12 mouse cellular contexts compared by ENCODE assay signal in genomic region chr3:30498202-30498828, GRCm38 (mm10). TPM values are rescaled to one million over a fixed set of nuclear protein-coding genes. Genes with fewer than 3 reads are reported as not detected.
DNase-seq lines count a peak whose midpoint lies in the region; ATAC-seq and TF ChIP-seq lines count a peak whose summit lies in the region.
"Had no signal": no experiment of that assay in that cellular context is flagged by ENCODE, and none has a peak within 500 bp of the region (broad histone marks: within the 10 kb centered on the region; RNA-seq: fewer than 3 reads in every experiment).

No protein-coding gene starts in this region.

- TF ChIP-seq POLR2A in lung, adult 2 months (IDR thresholded peaks at IDR 0.05; ENCODE audit: borderline replicate concordance, extremely low read depth, low read depth, low read length): no peak

- H3K4me1 ChIP-seq in forebrain, embryonic 10.5 days: peaks cover 19% of the 10 kb centered on the region
- H3K4me1 ChIP-seq in forebrain, embryonic 15.5 days: no peaks in the 10 kb centered on the region
- peaks cover 5% of the 10 kb centered on the region; the same call in 1 of the 2 replicates for H3K4me1 ChIP-seq in lung, adult 2 months (ENCODE audit: control insufficient read depth, insufficient read depth, low read length)
- no peaks in the 10 kb centered on the region for H3K4me1 ChIP-seq in intestine, embryonic 15.5 days (replicated peaks)
- peaks cover 4% of the 10 kb centered on the region for H3K4me1 ChIP-seq in stomach, embryonic 14.5 days (ENCODE audit: control insufficient read depth, insufficient read depth, low read length)
- H3K4me1 ChIP-seq: megakaryocyte, embryonic 14.5 days had no signal

- ATAC-seq in forebrain, embryonic 15.5 days (replicated peaks): no peak
- peak; percentile 76 for ATAC-seq in intestine, embryonic 15.5 days
- ATAC-seq in stomach, embryonic 14.5 days (ENCODE audit: insufficient number of reproducible peaks, insufficient read depth, low FRiP score, low read depth): no peak

- no peak for TF ChIP-seq CTCF in lung, adult 2 months (IDR thresholded peaks at IDR 0.05; ENCODE audit: insufficient read depth, low read length)

- peaks cover 15% of the 10 kb centered on the region; the same call in 1 of the 2 replicates for H3K36me3 ChIP-seq in forebrain, embryonic 10.5 days (replicated peaks)
- H3K36me3 ChIP-seq in forebrain, embryonic 15.5 days: no peaks in the 10 kb centered on the region
- H3K36me3 ChIP-seq in intestine, embryonic 15.5 days: no peaks in the 10 kb centered on the region
- no peaks in the 10 kb centered on the region for H3K36me3 ChIP-seq in stomach, embryonic 14.5 days (ENCODE audit: control insufficient read depth, insufficient read depth, low read length)
- H3K36me3 ChIP-seq: G1E had no signal

- WGBS in forebrain, embryonic 10.5 days: 18% methylated on average over 9 of the region's 9 CpGs
- WGBS in forebrain, embryonic 15.5 days: 28% methylated on average over 9 of the region's 9 CpGs
- WGBS in lung, adult 2 months: 28% methylated on average over 9 of the region's 9 CpGs
- 28% methylated on average over 9 of the region's 9 CpGs for WGBS in intestine, embryonic 15.5 days
- WGBS in stomach, embryonic 14.5 days: 24% methylated on average over 9 of the region's 9 CpGs

- H3K9me3 ChIP-seq in forebrain, embryonic 10.5 days: peaks cover 8% of the 10 kb centered on the region; the same call in 1 of the 2 replicates
- H3K9me3 ChIP-seq in forebrain, embryonic 15.5 days: peaks cover 4% of the 10 kb centered on the region; the same call in 1 of the 2 replicates
- H3K9me3 ChIP-seq in intestine, embryonic 15.5 days: no peaks in the 10 kb centered on the region
- no peaks in the 10 kb centered on the region for H3K9me3 ChIP-seq in stomach, embryonic 14.5 days (ENCODE audit: control insufficient read depth, low read depth, low read length)
- H3K9me3 ChIP-seq: G1E had no signal

- no peak overlapping the region for H3K9ac ChIP-seq in forebrain, embryonic 15.5 days (replicated peaks)
- H3K9ac ChIP-seq in intestine, embryonic 15.5 days: no peak overlapping the region
- no peak overlapping the region for H3K9ac ChIP-seq in stomach, embryonic 14.5 days (replicated peaks; ENCODE audit: low read depth, low read length)

- H3K27ac ChIP-seq in forebrain, embryonic 10.5 days: peak overlapping the region; percentile 45; the same call in 1 of the 2 replicates
- H3K27ac ChIP-seq in forebrain, embryonic 15.5 days (replicated peaks): no peak overlapping the region
- no peak overlapping the region for H3K27ac ChIP-seq in intestine, embryonic 15.5 days
- H3K27ac ChIP-seq in stomach, embryonic 14.5 days (ENCODE audit: low read length): peak overlapping the region; percentile 39; the same call in 1 of the 2 replicates

- no peaks in the 10 kb centered on the region for H3K27me3 ChIP-seq in forebrain, embryonic 10.5 days (ENCODE audit: poor library complexity, severe bottlenecking)
- H3K27me3 ChIP-seq in forebrain, embryonic 15.5 days: no peaks in the 10 kb centered on the region
- H3K27me3 ChIP-seq in intestine, embryonic 15.5 days (replicated peaks): no peaks in the 10 kb centered on the region; the same call in 1 of the 2 replicates
- no peaks in the 10 kb centered on the region for H3K27me3 ChIP-seq in stomach, embryonic 14.5 days (ENCODE audit: control insufficient read depth, insufficient read depth, low read length)

- no peak for DNase-seq in forebrain, embryonic 10.5 days (ENCODE audit: extremely low spot score, low spot score)
- DNase-seq in lung, adult 18-20 months: peak; percentile 47 to 64
- no peak for DNase-seq in lung, adult 2 months
- no peak for DNase-seq in adrenal gland, adult 8-10 months
- DNase-seq in right cerebral cortex, adult 18-20 months: no peak
- DNase-seq: adrenal gland, adult 2 months; cerebellum, adult 11-12 months had no signal

- no peak overlapping the region for H3K4me2 ChIP-seq in forebrain, embryonic 15.5 days (replicated peaks)
- 0 out of 2 replicates have a peak overlapping the region, but pooled peaks have one; percentile 24 for H3K4me2 ChIP-seq in intestine, embryonic 15.5 days (replicated peaks)
- H3K4me2 ChIP-seq in stomach, embryonic 14.5 days (replicated peaks; ENCODE audit: low read depth, low read length): peak overlapping the region; percentile 20; the same call in 1 of the 2 replicates

- H3K4me3 ChIP-seq in forebrain, embryonic 10.5 days: no peak overlapping the region
- no peak overlapping the region for H3K4me3 ChIP-seq in forebrain, embryonic 15.5 days
- no peak overlapping the region for H3K4me3 ChIP-seq in lung, adult 2 months (replicated peaks; ENCODE audit: extremely low read depth, low read depth, low read length)
- H3K4me3 ChIP-seq in intestine, embryonic 15.5 days (replicated peaks): no peak overlapping the region
- H3K4me3 ChIP-seq in stomach, embryonic 14.5 days (ENCODE audit: low read depth, low read length): no peak overlapping the region
- H3K4me3 ChIP-seq: megakaryocyte, embryonic 14.5 days had no signal

RNA-seq across cellular contexts. Expression of gene Mecom, which starts 49.5 kb away (rescaled TPM):
- 26.7 and 26.9 TPM in 2 replicates for polyA plus RNA-seq in forebrain, embryonic 10.5 days (2016; fragmentation: Nextera tagmentation; extraction: Ambion mirVana)
- polyA plus RNA-seq in forebrain, embryonic 15.5 days (2015; fragmentation: Nextera tagmentation; extraction: Ambion mirVana): 2.2 and 2.4 TPM in 2 replicates
- polyA plus RNA-seq in lung, adult 2 months (2012; rRNA removed): 13.5 and 16.0 TPM in 2 replicates
- 11.6 and 13.1 TPM in 2 replicates for polyA plus RNA-seq in intestine, embryonic 15.5 days (2015; fragmentation: Nextera tagmentation; extraction: Ambion mirVana)
- 85.8 and 101 TPM in 2 replicates for polyA plus RNA-seq in stomach, embryonic 14.5 days (2014; fragmentation: Nextera tagmentation; extraction: Ambion mirVana)
- 1 to 10 TPM; 5.9 to 8.9 (median 6.3) TPM for total RNA-seq in adrenal gland, adult 8-10 months (2022)
- polyA plus RNA-seq: G1E had no signal

Comparison
In these comparisons a context has a peak if more than half of its experiments do, and no peak if none do; other contexts are left out.
1. DNase-seq: peak in lung, adult 18-20 months (2 of 2); none in forebrain, embryonic 10.5 days (single experiment), lung, adult 2 months (single experiment), adrenal gland, adult 8-10 months (single experiment) and right cerebral cortex, adult 18-20 months (single experiment).
2. H3K27ac ChIP-seq: peak in forebrain, embryonic 10.5 days (single experiment) and stomach, embryonic 14.5 days (single experiment); none in forebrain, embryonic 15.5 days (single experiment) and intestine, embryonic 15.5 days (single experiment).